Mouse (Mus musculus) ES-Bruce4 (cell line): ENCODE data around the gene Olfr60.

Source experiments
- CTCF ChIP-seq: IDR thresholded peaks from one replicate; pipeline ENCODE4 v1.8.1; 2011; ENCODE audit warnings: low read depth, low read length
- EP300 ChIP-seq: IDR thresholded peaks from 2 replicates; pipeline ENCODE4 v1.6.1; 2011; ENCODE audit warnings: low read depth, low read length; ENCODE audit not compliant: insufficient read depth
- POLR2A ChIP-seq: IDR thresholded peaks from one replicate; pipeline ENCODE4 v1.8.1; 2011; ENCODE audit warnings: low read length; ENCODE audit not compliant: insufficient read depth

GRCm38 (mm10) chr7:140329766-140330304 is 31.6 kb downstream of the Olfr60 start:
- no peak for TF ChIP-seq POLR2A
- TF ChIP-seq EP300 = no peak
- TF ChIP-seq CTCF = no peak
